Mouse (Mus musculus) forebrain, embryonic 11.5 days (tissue): ENCODE results near the gene Slc17a1. TPM values are rescaled to one million over a fixed set of nuclear protein-coding genes. Genes with fewer than 3 reads are reported as not detected.

ENCODE experiments used
- ATAC-seq: fragments of 200-750 bp; cut with Nextera tagmentation; replicated peaks from 2 replicates; pipeline ENCODE4 v1.8.0; 2017; ENCODE audit warnings: moderate TSS enrichment; ENCODE audit not compliant: low FRiP score
- DNase-seq: peaks from one replicate; pipeline ENCODE4 v3.0.0-alpha.2; 2017; ENCODE audit warnings: low spot score
- H3K27ac ChIP-seq: fragments of 300-500 bp; sonication (generic); 2 replicates; pipeline ENCODE4 v1.5.1; 2014; ENCODE audit warnings: low read depth, low read length
- H3K27me3 ChIP-seq: fragments of 300-500 bp; sonication (generic); 2 replicates; pipeline ENCODE4 v1.6.1; 2014; ENCODE audit warnings: mild to moderate bottlenecking, low read length, mixed read lengths; ENCODE audit not compliant: control insufficient read depth, insufficient read depth
- H3K36me3 ChIP-seq: fragments of 300-500 bp; sonication (generic); 2 replicates; pipeline ENCODE4 v1.6.1; 2014; ENCODE audit warnings: mild to moderate bottlenecking, low read length, moderate library complexity, mixed read lengths; ENCODE audit not compliant: control insufficient read depth, insufficient read depth
- H3K4me1 ChIP-seq: fragments of 300-500 bp; sonication (generic); replicated peaks from 2 replicates; pipeline ENCODE4 v1.6.1; 2014; ENCODE audit warnings: low read length, mixed read lengths; ENCODE audit not compliant: control insufficient read depth, insufficient read depth
- H3K4me2 ChIP-seq: fragments of 300-500 bp; sonication (generic); 2 replicates; pipeline ENCODE4 v1.6.1; 2014; ENCODE audit warnings: low read depth, mild to moderate bottlenecking, low read length, moderate library complexity, mixed read lengths; ENCODE audit not compliant: severe bottlenecking
- H3K4me3 ChIP-seq: fragments of 300-500 bp; sonication (generic); 2 replicates; pipeline ENCODE4 v1.5.1; 2014; ENCODE audit warnings: low read depth, low read length
- H3K9ac ChIP-seq: fragments of 300-500 bp; sonication (generic); 2 replicates; pipeline ENCODE4 v1.6.1; 2014; ENCODE audit warnings: low read length
- H3K9me3 ChIP-seq: fragments of 300-500 bp; sonication (generic); 2 replicates; pipeline ENCODE4 v1.6.1; 2016; ENCODE audit warnings: low read length, mixed read lengths; ENCODE audit not compliant: control insufficient read depth
- WGBS: fragments of 180-500 bp; shearing (Covaris S2); extraction: QIAGEN DNeasy Blood & Tissue Kit; methylation state at CpG from one replicate; pipeline ENCODE4 v1.1.7; 2014; 5-methylcytosine and 5-hydroxymethylcytosine counted together
- polyA plus RNA-seq: library from polyadenylated mRNA; unstranded; fragments of >200 nt; fragmentation: Nextera tagmentation; extraction: Ambion mirVana; gene quantifications from 2 replicates; pipeline ENCODE4 v1.2.1, GENCODE M21; 2014

Slc17a1 gene
- polyA plus RNA-seq, 1 experiment from 2014 or later = not detected

GRCm38 (mm10) chr13:23910121-23910520, 42.6 kb downstream of the Slc17a1 start:
- Histone ChIP-seq H3K9me3 (no peaks in the 10 kb centered on the region), H3K4me2 (no peak overlapping the region), H3K4me3 (no peak overlapping the region), H3K27ac (no peak overlapping the region), H3K36me3 (no peaks in the 10 kb centered on the region), H3K9ac (no peak overlapping the region), H3K4me1 (no peaks in the 10 kb centered on the region), H3K27me3 (no peaks in the 10 kb centered on the region)
- no peak for DNase-seq
- no peak for ATAC-seq
- 86% methylated on average over 5 of the region's 5 CpGs for WGBS

DNA sequence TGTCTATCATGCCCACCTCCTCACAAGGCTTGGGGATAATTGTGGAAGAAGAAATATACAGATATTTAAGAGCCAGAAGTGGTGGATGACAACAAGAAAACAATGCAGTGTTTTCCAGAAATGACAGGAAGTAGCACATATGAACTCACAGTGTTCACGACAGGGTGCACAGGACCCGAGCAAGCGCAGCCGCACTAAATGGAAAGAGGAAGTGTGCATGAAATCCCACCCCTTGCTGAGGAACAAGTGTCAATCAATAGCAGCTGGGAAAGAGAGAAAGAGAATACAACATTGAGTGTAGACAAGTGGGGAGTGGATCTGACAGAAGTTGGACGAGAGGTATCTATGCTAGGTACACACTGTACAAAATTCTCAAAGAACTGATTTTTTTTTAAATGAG, 43.8 kb downstream of the Slc17a1 start:
- Histone ChIP-seq H3K4me2 (no peak overlapping the region), H3K9ac (no peak overlapping the region), H3K4me1 (no peaks in the 10 kb centered on the region), H3K4me3 (no peak overlapping the region), H3K9me3 (no peaks in the 10 kb centered on the region), H3K27me3 (no peaks in the 10 kb centered on the region), H3K36me3 (no peaks in the 10 kb centered on the region), H3K27ac (no peak overlapping the region)
- DNase-seq (no peak), ATAC-seq (no peak)
- WGBS = 92% methylated on average over 5 of the region's 5 CpGs

GRCm38 (mm10) chr13:23913791-23914306, 46.3 kb downstream of the Slc17a1 start:
- H3K4me3 ChIP-seq = no peak overlapping the region
- no peaks in the 10 kb centered on the region for H3K9me3 ChIP-seq
- no peak overlapping the region for H3K4me2 ChIP-seq
- no peak overlapping the region for H3K9ac ChIP-seq
- H3K27me3 ChIP-seq = no peaks in the 10 kb centered on the region
- ATAC-seq (no peak), DNase-seq (no peak)
- H3K4me1 ChIP-seq = no peaks in the 10 kb centered on the region
- no peak overlapping the region for H3K27ac ChIP-seq
- H3K36me3 ChIP-seq = no peaks in the 10 kb centered on the region
- WGBS = 64% methylated on average over 6 of the region's 6 CpGs

DNA sequence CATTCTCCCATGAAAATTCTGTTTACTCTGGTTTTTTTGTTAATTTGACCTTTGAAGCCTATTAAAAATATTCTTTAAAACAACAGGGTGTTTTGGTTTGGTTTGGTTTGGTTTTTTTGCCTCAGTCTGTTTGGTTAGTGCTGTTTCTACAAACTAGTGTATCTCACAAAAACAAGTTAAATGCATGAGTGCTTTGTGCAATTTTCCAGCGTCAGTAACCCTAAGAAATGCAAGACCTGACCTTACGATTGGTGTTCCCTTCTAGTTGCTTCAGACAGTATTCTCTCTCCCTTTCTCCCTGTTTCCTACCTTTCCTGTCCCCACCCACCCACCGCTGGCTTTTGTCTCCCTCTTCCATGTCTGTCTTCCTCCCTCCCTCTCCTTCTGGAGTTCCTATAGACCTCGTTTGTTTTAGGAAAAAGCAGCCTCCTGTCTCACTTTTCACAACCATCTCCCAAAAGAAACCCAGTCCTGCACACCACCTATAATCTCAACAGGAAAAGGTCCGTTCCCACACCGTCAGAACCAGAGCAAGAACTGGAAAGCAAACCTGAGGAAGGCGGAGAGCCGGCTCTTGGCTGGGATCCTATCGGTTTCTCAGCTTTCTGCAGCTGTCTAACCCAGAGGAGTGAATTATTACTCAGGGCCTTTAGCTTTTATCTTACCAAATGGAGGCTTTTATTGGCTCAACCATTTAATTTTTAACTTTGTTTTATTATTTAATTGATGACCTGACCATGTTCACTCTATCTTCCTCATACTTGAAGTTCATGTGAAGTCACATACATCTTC, 47.0 kb downstream of the Slc17a1 start, which contains the start of gene Slc17a4:
Gene Slc17a4 (minus strand): TSS at position 634 of the 792 bp plus-strand sequence.
- 75% methylated on average over 9 of the region's 9 CpGs for WGBS

DNA sequence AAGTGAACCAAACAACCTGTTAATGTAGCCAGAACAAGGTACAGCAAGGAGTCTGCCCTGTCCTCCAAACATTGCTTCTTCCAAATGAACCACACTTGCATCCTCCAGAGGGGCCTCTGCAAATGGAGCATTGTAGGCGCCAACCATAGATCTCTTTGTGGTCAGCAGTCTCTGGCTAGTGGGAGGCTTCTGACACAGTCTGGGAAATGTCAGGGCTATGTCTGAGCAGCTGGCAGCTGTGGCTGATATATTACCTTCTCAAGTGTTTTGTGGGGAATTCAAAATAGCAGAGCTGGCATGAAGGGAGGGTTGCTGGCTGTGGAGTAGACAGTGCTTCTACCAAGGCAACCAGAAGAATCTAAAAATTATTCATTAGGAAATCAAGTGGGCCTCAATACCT, 48.6 kb downstream of the Slc17a1 start:
- no peak for DNase-seq
- ATAC-seq = no peak
- no peak overlapping the region for H3K9ac ChIP-seq
- no peak overlapping the region for H3K27ac ChIP-seq
- no peak overlapping the region for H3K4me3 ChIP-seq
- H3K9me3 ChIP-seq = no peaks in the 10 kb centered on the region
- 92% methylated on average over 1 of the region's 1 CpGs for WGBS
- no peaks in the 10 kb centered on the region for H3K4me1 ChIP-seq
- no peaks in the 10 kb centered on the region for H3K36me3 ChIP-seq
- H3K27me3 ChIP-seq = no peaks in the 10 kb centered on the region
- no peak overlapping the region for H3K4me2 ChIP-seq

More for the DNA sequence above, 47.0 kb downstream of the Slc17a1 start, which contains the start of gene Slc17a4:
- Histone ChIP-seq H3K4me3 (no peak within 1 kb of the TSS), H3K9ac (no peak within 1 kb of the TSS), H3K4me1 (no peaks in the 10 kb centered on the region), H3K27ac (no peak within 1 kb of the TSS), H3K36me3 (no peaks in the 10 kb centered on the region), H3K4me2 (no peak within 1 kb of the TSS), H3K27me3 (no peaks in the 10 kb centered on the region), H3K9me3 (no peaks in the 10 kb centered on the region)
- no peak for DNase-seq
- ATAC-seq = no peak

DNA sequence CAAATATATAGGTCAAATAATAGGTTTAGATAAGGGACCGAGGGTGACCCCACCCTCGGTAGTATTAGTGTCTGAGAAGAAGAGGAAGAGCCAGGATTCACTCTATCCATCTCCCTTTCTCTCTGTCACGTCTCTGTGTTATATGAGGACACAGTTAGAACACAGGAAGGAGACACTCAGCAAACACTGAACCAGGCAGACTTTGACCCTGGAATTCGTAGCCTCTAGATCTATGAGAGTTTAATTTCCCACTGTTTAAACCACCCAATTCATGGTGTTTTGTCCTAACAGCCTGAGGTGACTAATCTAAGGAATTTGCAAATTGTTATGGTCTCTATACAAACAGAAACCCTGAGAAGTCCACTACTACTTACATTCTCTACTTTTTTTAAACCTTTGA, 50.1 kb downstream of the Slc17a1 start:
- WGBS = 80% methylated on average over 4 of the region's 4 CpGs
- Histone ChIP-seq H3K27ac (no peak overlapping the region), H3K4me3 (no peak overlapping the region), H3K9ac (no peak overlapping the region), H3K36me3 (no peaks in the 10 kb centered on the region), H3K4me1 (no peaks in the 10 kb centered on the region), H3K27me3 (no peaks in the 10 kb centered on the region), H3K9me3 (no peaks in the 10 kb centered on the region), H3K4me2 (no peak overlapping the region)
- ATAC-seq (no peak), DNase-seq (no peak)

DNA sequence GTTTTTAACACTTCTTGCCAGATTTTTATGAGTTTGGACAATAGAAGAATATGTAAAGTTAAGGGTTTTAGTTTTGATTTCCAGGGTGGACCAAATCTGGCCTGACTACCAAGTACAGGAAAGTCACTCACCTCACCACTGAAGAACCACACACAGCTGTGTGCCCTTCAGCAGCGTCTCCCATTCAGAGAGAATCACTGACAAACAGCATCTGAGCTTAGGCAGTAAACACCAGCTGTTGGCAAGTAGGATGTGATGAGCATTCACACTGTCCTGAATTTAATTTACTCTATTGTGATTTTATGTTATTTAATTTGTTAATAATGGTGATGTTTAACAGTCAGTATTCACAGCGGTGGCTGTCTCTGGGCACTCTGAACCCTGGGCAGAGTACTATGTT, 58.2 kb downstream of the Slc17a1 start:
- 68% methylated on average over 2 of the region's 2 CpGs for WGBS

GRCm38 (mm10) chr13:23928637-23929036, 61.1 kb downstream of the Slc17a1 start:
- ATAC-seq = no peak
- no peaks in the 10 kb centered on the region for H3K27me3 ChIP-seq
- H3K9me3 ChIP-seq = no peaks in the 10 kb centered on the region
- no peaks in the 10 kb centered on the region for H3K36me3 ChIP-seq
- no peaks in the 10 kb centered on the region for H3K4me1 ChIP-seq
- H3K4me3 ChIP-seq = no peak overlapping the region
- H3K9ac ChIP-seq = no peak overlapping the region
- DNase-seq = no peak
- no peak overlapping the region for H3K27ac ChIP-seq
- H3K4me2 ChIP-seq = no peak overlapping the region
- 69% methylated on average over 3 of the region's 3 CpGs for WGBS

More for the DNA sequence above, 58.2 kb downstream of the Slc17a1 start:
- Histone ChIP-seq H3K36me3 (no peaks in the 10 kb centered on the region), H3K4me3 (no peak overlapping the region), H3K4me1 (no peaks in the 10 kb centered on the region), H3K27ac (no peak overlapping the region), H3K27me3 (no peaks in the 10 kb centered on the region), H3K9me3 (no peaks in the 10 kb centered on the region), H3K9ac (no peak overlapping the region), H3K4me2 (no peak overlapping the region)
- no peak for ATAC-seq
- DNase-seq = no peak

GRCm38 (mm10) chr13:23930461-23930860, 62.9 kb downstream of the Slc17a1 start:
- ATAC-seq = no peak
- no peaks in the 10 kb centered on the region for H3K4me1 ChIP-seq
- no peak for DNase-seq
- no peak overlapping the region for H3K27ac ChIP-seq
- no peak overlapping the region for H3K4me2 ChIP-seq
- no peaks in the 10 kb centered on the region for H3K36me3 ChIP-seq
- 93% methylated on average over 9 of the region's 9 CpGs for WGBS
- H3K9me3 ChIP-seq = no peaks in the 10 kb centered on the region
- no peaks in the 10 kb centered on the region for H3K27me3 ChIP-seq
- no peak overlapping the region for H3K9ac ChIP-seq
- no peak overlapping the region for H3K4me3 ChIP-seq
